Mouse (Mus musculus) olfactory bulb, adult 2 months (tissue): ENCODE results near the gene AC161166.1.

Experiments used
- CTCF ChIP-seq: fragments of 200-500 bp; IDR thresholded peaks from 2 replicates; pipeline ENCODE4 v1.5.1; 2012; ENCODE audit warnings: low read depth, mild to moderate bottlenecking, low read length, moderate library complexity; ENCODE audit not compliant: insufficient read depth
- POLR2A ChIP-seq: fragments of 200-500 bp; IDR thresholded peaks from 2 replicates; pipeline ENCODE4 v1.6.1; 2012; ENCODE audit warnings: mild to moderate bottlenecking, low read depth, low read length, moderate library complexity; ENCODE audit not compliant: insufficient read depth

GRCm38 (mm10) chr7:24546634-24547389, 34.6 kb upstream of the AC161166.1 start:
- TF ChIP-seq CTCF (no peak), POLR2A (peak; percentile 58; the same call in 1 of the 2 replicates)
